Mouse (Mus musculus): ENCODE data around the gene Nfat5.

DNA sequence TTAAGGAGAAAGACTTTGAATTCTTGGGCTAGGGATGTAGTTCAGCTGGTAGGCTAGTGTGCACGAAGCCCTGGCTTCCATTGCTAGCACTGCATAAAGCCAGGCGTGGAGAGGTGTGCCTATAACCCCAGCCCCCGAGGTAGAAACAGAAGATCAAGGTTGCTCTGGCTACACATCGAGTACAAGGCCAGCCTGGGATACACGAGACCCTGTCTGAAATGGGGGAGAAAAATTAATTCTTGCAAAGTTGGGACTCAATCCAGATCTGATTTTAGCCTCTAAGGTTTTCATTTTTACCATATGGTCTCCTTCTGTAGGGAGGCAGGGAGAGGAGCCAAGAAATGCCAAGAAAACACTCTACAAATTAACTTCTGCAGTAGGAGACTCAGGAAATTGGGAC is 36.0 kb upstream of the Nfat5 start:
- TF ChIP-seq CTCF (IDR thresholded peaks at IDR 0.05; ENCODE audit: control insufficient read depth, insufficient read depth, low read length), result no peak
- TF ChIP-seq POLR2A (IDR thresholded peaks at IDR 0.05; ENCODE audit: borderline replicate concordance, control insufficient read depth, low read depth, low read length), result no peak

All from bone marrow, adult 2 months (tissue).